Mouse (Mus musculus) myocyte (in vitro differentiated cells): ENCODE data around the gene Fam169b.

Experiments
- CEBPB ChIP-seq: IDR thresholded peaks from 2 replicates; pipeline ENCODE4 v1.6.1; 2011; ENCODE audit warnings: mild to moderate bottlenecking, moderate library complexity; ENCODE audit not compliant: poor library complexity, insufficient read depth, severe bottlenecking
- MYOD1 ChIP-seq, 3 experiments: IDR thresholded peaks; one replicate each; pipeline ENCODE4 v1.6.1; 2011; ENCODE audit warnings: control low read depth in 2 of 3, low read depth in 2 of 3, mild to moderate bottlenecking in 2 of 3, moderate library complexity in 1 of 3; ENCODE audit not compliant: insufficient read length in 2 of 3, control insufficient read depth in 1 of 3
- MYOG ChIP-seq, 3 experiments: IDR thresholded peaks; one replicate each; pipeline ENCODE4 v1.6.1; 2011; ENCODE audit warnings: control low read depth in 2 of 3, low read depth in 2 of 3, mild to moderate bottlenecking in 2 of 3; ENCODE audit not compliant: insufficient read length in 2 of 3, control insufficient read depth in 1 of 3, insufficient read depth in 1 of 3
- POLR2A ChIP-seq: IDR thresholded peaks from one replicate; pipeline ENCODE4 v1.6.1; 2011; ENCODE audit warnings: low read depth, mild to moderate bottlenecking, control low read depth, moderate library complexity; ENCODE audit not compliant: insufficient read length
- POLR2AphosphoS2 ChIP-seq: IDR thresholded peaks from one replicate; pipeline ENCODE4 v1.6.1; 2011; ENCODE audit warnings: low read depth, control low read depth; ENCODE audit not compliant: insufficient read length
- REST ChIP-seq: IDR thresholded peaks from one replicate; pipeline ENCODE4 v1.6.1; 2011; ENCODE audit warnings: mild to moderate bottlenecking, control low read depth, moderate library complexity; ENCODE audit not compliant: insufficient read depth, insufficient read length
- SRF ChIP-seq: IDR thresholded peaks from one replicate; pipeline ENCODE4 v1.6.1; 2011; ENCODE audit warnings: low read depth; ENCODE audit not compliant: control insufficient read depth, insufficient read length
- TCF12 ChIP-seq: IDR thresholded peaks from one replicate; pipeline ENCODE4 v1.6.1; 2011; ENCODE audit warnings: mild to moderate bottlenecking, control low read depth; ENCODE audit not compliant: poor library complexity, insufficient read depth, severe bottlenecking
- TCF3 ChIP-seq: IDR thresholded peaks from one replicate; pipeline ENCODE4 v1.6.1; 2011; ENCODE audit warnings: low read depth, control low read depth; ENCODE audit not compliant: insufficient read length
- USF1 ChIP-seq: IDR thresholded peaks from one replicate; pipeline ENCODE4 v1.6.1; 2011; ENCODE audit warnings: low read depth, mild to moderate bottlenecking, control low read depth, moderate library complexity

GRCm38 (mm10) chr7:68270551-68270950 lies 3.1 kb upstream of the Fam169b start:
- TF ChIP-seq MYOG (IDR thresholded peaks at IDR 0.05; ENCODE audit: control insufficient read depth in 1 of 3, insufficient read depth in 1 of 3, insufficient read length in 2 of 3, low read depth in 2 of 3) (no peak), USF1 (no peak), POLR2A (no peak), REST (no peak), MYOD1 (IDR thresholded peaks at IDR 0.05; ENCODE audit: control insufficient read depth in 1 of 3, insufficient read length in 2 of 3, low read depth in 2 of 3) (no peak), TCF12 (no peak), POLR2AphosphoS2 (no peak), CEBPB (no peak), TCF3 (no peak), SRF (no peak)
